Mouse (Mus musculus): ENCODE data around the gene Cd2bp2. TPM values are rescaled to one million over a fixed set of nuclear protein-coding genes. Genes with fewer than 3 reads are reported as not detected.
"Not testable (repeated sequence)": the region's sequence is repeated elsewhere in the genome, so short reads cannot be mapped to it uniquely, and the experiment has no call there.

The Cd2bp2 gene
- polyA plus RNA-seq, 1 experiment from 2014 or later: 59.5 TPM

GRCm38 (mm10) chr7:127187351-127187750 is 8.5 kb downstream of the Cd2bp2 start:
- WGBS: 67% methylated on average over 10 of the region's 10 CpGs

GRCm38 (mm10) chr7:127185601-127186000 is 10.2 kb downstream of the Cd2bp2 start:
- no peaks in the 10 kb centered on the region for H3K9me3 ChIP-seq (ENCODE audit: control insufficient read depth, low read length)
- no peak overlapping the region for H3K9ac ChIP-seq (ENCODE audit: low read depth, low read length)
- H3K27me3 ChIP-seq (replicated peaks; ENCODE audit: control insufficient read depth, insufficient read depth, low read length): no peaks in the 10 kb centered on the region
- 49% methylated on average over 3 of the region's 3 CpGs for WGBS
- no peaks in the 10 kb centered on the region for H3K36me3 ChIP-seq (ENCODE audit: control insufficient read depth, insufficient read depth, low read length)
- H3K4me2 ChIP-seq: no peak overlapping the region
- peaks cover 39% of the 10 kb centered on the region for H3K4me1 ChIP-seq (replicated peaks; ENCODE audit: control insufficient read depth, insufficient read depth, low read length)
- no peak for ATAC-seq (replicated peaks; ENCODE audit: low FRiP score)
- no peak overlapping the region for H3K27ac ChIP-seq (ENCODE audit: low read depth, low read length)
- DNase-seq (ENCODE audit: low spot score): no peak
- no peak overlapping the region for H3K4me3 ChIP-seq (ENCODE audit: low read depth, low read length)

More at GRCm38 (mm10) chr7:127187351-127187750, 8.5 kb downstream of the Cd2bp2 start:
- ATAC-seq (replicated peaks; ENCODE audit: low FRiP score): no peak
- Histone ChIP-seq H3K9ac (ENCODE audit: low read depth, low read length) (no peak overlapping the region), H3K27ac (ENCODE audit: low read depth, low read length) (no peak overlapping the region), H3K4me3 (ENCODE audit: low read depth, low read length) (no peak overlapping the region), H3K4me2 (no peak overlapping the region), H3K4me1 (replicated peaks; ENCODE audit: control insufficient read depth, insufficient read depth, low read length) (peaks cover 33% of the 10 kb centered on the region), H3K27me3 (replicated peaks; ENCODE audit: control insufficient read depth, insufficient read depth, low read length) (no peaks in the 10 kb centered on the region), H3K9me3 (ENCODE audit: control insufficient read depth, low read length) (no peaks in the 10 kb centered on the region), H3K36me3 (ENCODE audit: control insufficient read depth, insufficient read depth, low read length) (peaks cover 11% of the 10 kb centered on the region)
- no peak for DNase-seq (ENCODE audit: low spot score)

GRCm38 (mm10) chr7:127184720-127185119 is 11.1 kb downstream of the Cd2bp2 start:
- DNase-seq (ENCODE audit: low spot score) (no peak), ATAC-seq (replicated peaks; ENCODE audit: low FRiP score) (no peak)
- H3K27me3 ChIP-seq (replicated peaks; ENCODE audit: control insufficient read depth, insufficient read depth, low read length): no peaks in the 10 kb centered on the region
- no peak overlapping the region for H3K4me3 ChIP-seq (ENCODE audit: low read depth, low read length)
- H3K9me3 ChIP-seq (ENCODE audit: control insufficient read depth, low read length): no peaks in the 10 kb centered on the region
- no peak overlapping the region for H3K4me2 ChIP-seq
- H3K27ac ChIP-seq (ENCODE audit: low read depth, low read length): no peak overlapping the region
- no peaks in the 10 kb centered on the region for H3K36me3 ChIP-seq (ENCODE audit: control insufficient read depth, insufficient read depth, low read length)
- no peak overlapping the region for H3K9ac ChIP-seq (ENCODE audit: low read depth, low read length)
- WGBS: 31% methylated on average over 1 of the region's 1 CpGs
- H3K4me1 ChIP-seq (replicated peaks; ENCODE audit: control insufficient read depth, insufficient read depth, low read length): peaks cover 41% of the 10 kb centered on the region

- WGBS: 65% methylated on average over 6 of the region's 6 CpGs
- no peak overlapping the region for H3K4me3 ChIP-seq (ENCODE audit: low read depth, low read length)
- no peaks in the 10 kb centered on the region for H3K9me3 ChIP-seq (ENCODE audit: control insufficient read depth, low read length)
- no peak overlapping the region for H3K9ac ChIP-seq (ENCODE audit: low read depth, low read length)
- H3K36me3 ChIP-seq (ENCODE audit: control insufficient read depth, insufficient read depth, low read length): no peaks in the 10 kb centered on the region
- no peaks in the 10 kb centered on the region for H3K27me3 ChIP-seq (replicated peaks; ENCODE audit: control insufficient read depth, insufficient read depth, low read length)
- DNase-seq (ENCODE audit: low spot score): no peak
- H3K4me2 ChIP-seq: peak overlapping the region; percentile 14; the same call in 1 of the 2 replicates
- peak; percentile 63 for ATAC-seq (replicated peaks; ENCODE audit: low FRiP score)
- peaks cover 36% of the 10 kb centered on the region for H3K4me1 ChIP-seq (replicated peaks; ENCODE audit: control insufficient read depth, insufficient read depth, low read length)
- peak overlapping the region; percentile 64; the same call in 1 of the 2 replicates for H3K27ac ChIP-seq (ENCODE audit: low read depth, low read length)
Observed at GRCm38 (mm10) chr7:127183828-127184227, 12.0 kb downstream of the Cd2bp2 start.

GRCm38 (mm10) chr7:127183345-127183744 is 12.5 kb downstream of the Cd2bp2 start:
- Histone ChIP-seq H3K27ac (ENCODE audit: low read depth, low read length) (peak overlapping the region; percentile 75), H3K4me3 (ENCODE audit: low read depth, low read length) (no peak overlapping the region), H3K9ac (ENCODE audit: low read depth, low read length) (0 out of 2 replicates have a peak overlapping the region, but pooled peaks have one; percentile 15), H3K9me3 (ENCODE audit: control insufficient read depth, low read length) (no peaks in the 10 kb centered on the region), H3K4me1 (replicated peaks; ENCODE audit: control insufficient read depth, insufficient read depth, low read length) (peaks cover 31% of the 10 kb centered on the region), H3K27me3 (replicated peaks; ENCODE audit: control insufficient read depth, insufficient read depth, low read length) (no peaks in the 10 kb centered on the region), H3K36me3 (ENCODE audit: control insufficient read depth, insufficient read depth, low read length) (no peaks in the 10 kb centered on the region), H3K4me2 (peak overlapping the region; percentile 14; the same call in 1 of the 2 replicates)
- DNase-seq (ENCODE audit: low spot score): no peak
- WGBS: 31% methylated on average over 8 of the region's 8 CpGs
- peak; percentile 85 for ATAC-seq (replicated peaks; ENCODE audit: low FRiP score)

- H3K4me2 ChIP-seq; ATAC-seq (replicated peaks; ENCODE audit: low FRiP score); H3K9me3 ChIP-seq (ENCODE audit: control insufficient read depth, low read length); H3K4me3 ChIP-seq (ENCODE audit: low read depth, low read length); H3K36me3 ChIP-seq (ENCODE audit: control insufficient read depth, insufficient read depth, low read length); H3K9ac ChIP-seq (ENCODE audit: low read depth, low read length); H3K27me3 ChIP-seq (replicated peaks; ENCODE audit: control insufficient read depth, insufficient read depth, low read length); H3K27ac ChIP-seq (ENCODE audit: low read depth, low read length); DNase-seq (ENCODE audit: low spot score): not testable (repeated sequence)
- peaks cover 29% of the 10 kb centered on the region for H3K4me1 ChIP-seq (replicated peaks; ENCODE audit: control insufficient read depth, insufficient read depth, low read length)
- WGBS: 21% methylated on average over 3 of the region's 3 CpGs
Observed at GRCm38 (mm10) chr7:127181724-127182123, 14.1 kb downstream of the Cd2bp2 start.

GRCm38 (mm10) chr7:127180783-127181182 is 15.1 kb downstream of the Cd2bp2 start:
- ATAC-seq (replicated peaks; ENCODE audit: low FRiP score): no peak
- no peak overlapping the region for H3K4me2 ChIP-seq
- WGBS: 43% methylated on average over 2 of the region's 2 CpGs
- H3K27me3 ChIP-seq (replicated peaks; ENCODE audit: control insufficient read depth, insufficient read depth, low read length): no peaks in the 10 kb centered on the region
- no peak for DNase-seq (ENCODE audit: low spot score)
- H3K4me1 ChIP-seq (replicated peaks; ENCODE audit: control insufficient read depth, insufficient read depth, low read length): peaks cover 29% of the 10 kb centered on the region
- H3K27ac ChIP-seq (ENCODE audit: low read depth, low read length): no peak overlapping the region
- no peaks in the 10 kb centered on the region for H3K36me3 ChIP-seq (ENCODE audit: control insufficient read depth, insufficient read depth, low read length)
- H3K9ac ChIP-seq (ENCODE audit: low read depth, low read length): no peak overlapping the region
- H3K9me3 ChIP-seq (ENCODE audit: control insufficient read depth, low read length): no peaks in the 10 kb centered on the region
- H3K4me3 ChIP-seq (ENCODE audit: low read depth, low read length): no peak overlapping the region

- ATAC-seq (replicated peaks; ENCODE audit: low FRiP score): no peak
- no peak for DNase-seq (ENCODE audit: low spot score)
- Histone ChIP-seq H3K4me3 (ENCODE audit: low read depth, low read length) (no peak overlapping the region), H3K27ac (ENCODE audit: low read depth, low read length) (no peak overlapping the region), H3K27me3 (replicated peaks; ENCODE audit: control insufficient read depth, insufficient read depth, low read length) (no peaks in the 10 kb centered on the region), H3K36me3 (ENCODE audit: control insufficient read depth, insufficient read depth, low read length) (no peaks in the 10 kb centered on the region), H3K9ac (ENCODE audit: low read depth, low read length) (no peak overlapping the region), H3K9me3 (ENCODE audit: control insufficient read depth, low read length) (no peaks in the 10 kb centered on the region), H3K4me2 (no peak overlapping the region), H3K4me1 (replicated peaks; ENCODE audit: control insufficient read depth, insufficient read depth, low read length) (peaks cover 7% of the 10 kb centered on the region)
- 70% methylated on average over 4 of the region's 4 CpGs for WGBS
Observed at GRCm38 (mm10) chr7:127176937-127177336, 18.9 kb downstream of the Cd2bp2 start.

GRCm38 (mm10) chr7:127166501-127166900 is 29.3 kb downstream of the Cd2bp2 start:
- no peaks in the 10 kb centered on the region; the same call in 1 of the 2 replicates for H3K27me3 ChIP-seq (replicated peaks; ENCODE audit: control insufficient read depth, insufficient read depth, low read length)
- H3K4me1 ChIP-seq (replicated peaks; ENCODE audit: control insufficient read depth, insufficient read depth, low read length): peaks cover 2% of the 10 kb centered on the region
- H3K9ac ChIP-seq (ENCODE audit: low read depth, low read length): no peak overlapping the region
- no peak overlapping the region for H3K4me2 ChIP-seq
- H3K27ac ChIP-seq (ENCODE audit: low read depth, low read length): no peak overlapping the region
- no peaks in the 10 kb centered on the region for H3K36me3 ChIP-seq (ENCODE audit: control insufficient read depth, insufficient read depth, low read length)
- H3K9me3 ChIP-seq (ENCODE audit: control insufficient read depth, low read length): no peaks in the 10 kb centered on the region
- DNase-seq (ENCODE audit: low spot score): no peak
- H3K4me3 ChIP-seq (ENCODE audit: low read depth, low read length): no peak overlapping the region
- ATAC-seq (replicated peaks; ENCODE audit: low FRiP score): no peak
- 73% methylated on average over 5 of the region's 5 CpGs for WGBS
